Mouse (Mus musculus) layer of hippocampus, postnatal 10 days (tissue): Measurements from ENCODE around the gene Atxn7l1. TPM values are rescaled to one million over a fixed set of nuclear protein-coding genes. Genes with fewer than 3 reads are reported as not detected.

Experiments used
- DNase-seq, 2 experiments: peaks; one replicate each; pipeline ENCODE4 v3.0.0; 2021; ENCODE audit warnings: low spot score in 2 of 2
- long read RNA-seq: library from polyadenylated mRNA; stranded (forward); transcript quantifications from one replicate; pipeline ENCODE4 v2.0.0, GENCODE M21; 2023
- total RNA-seq, 2 experiments: library from RNA; stranded (reverse); gene quantifications; 2 replicates each; pipeline ENCODE4 v1.2.3; 2021

Gene Atxn7l1
- total RNA-seq = 10 to 100 TPM; 46.1 to 49.8 TPM
- long read RNA-seq, transcript Atxn7l1-203 (4 exons, 1,675 nt) = major isoform, 15 of 21 reads
- long read RNA-seq, partial matches to known transcripts = 3 of 21 reads
- long read RNA-seq, other reads (novel, unspliced or antisense) = 1 of 21 reads

- DNase-seq = peak; percentile 94 to 95
Measured at GRCm38 (mm10) chr12:33147497-33148267, at the start of gene Atxn7l1. Gene Atxn7l1 (plus strand): TSS chr12:33147693.

DNA sequence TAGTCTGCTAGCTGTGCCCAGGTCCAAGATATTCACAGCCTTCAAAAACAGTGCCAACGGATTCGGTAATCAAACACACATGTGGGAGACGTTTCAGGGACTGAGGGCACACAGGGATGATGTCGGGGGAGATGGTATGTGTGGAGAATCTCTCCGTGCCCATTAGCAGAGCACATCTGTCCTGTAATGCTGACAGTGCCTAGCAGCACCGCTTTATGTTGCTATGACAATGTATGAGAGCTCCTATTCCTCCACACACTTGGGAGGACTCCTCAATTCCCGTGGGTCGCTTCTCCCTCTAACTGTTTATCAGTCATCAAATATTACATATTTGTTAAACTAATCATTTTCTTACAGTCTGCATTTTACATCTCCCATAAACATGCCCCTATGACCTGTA lies 45.9 kb upstream of the Atxn7l1 start:
- no peak for DNase-seq

GRCm38 (mm10) chr12:33102342-33103115 lies 45.0 kb upstream of the Atxn7l1 start:
- DNase-seq = no peak

DNA sequence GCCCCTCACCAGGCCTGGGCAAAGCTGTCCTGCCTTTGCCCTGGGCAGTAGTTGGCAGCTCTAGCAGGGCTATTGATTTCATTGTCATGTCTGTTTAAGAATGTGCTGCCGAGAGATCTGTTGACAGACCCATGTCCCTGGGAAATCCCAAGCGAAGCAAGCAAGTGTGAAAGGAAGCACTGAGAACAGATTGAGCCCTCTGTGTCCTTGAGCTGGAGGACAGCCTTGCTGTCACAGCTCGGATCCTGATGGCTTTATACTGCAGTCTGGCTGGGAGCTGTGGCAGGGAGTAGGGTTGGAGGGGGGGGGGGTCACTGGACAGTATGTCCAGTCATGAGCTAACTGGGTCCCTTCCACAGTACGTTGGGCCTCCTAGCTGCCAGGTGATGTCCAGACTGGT lies 41.8 kb upstream of the Atxn7l1 start:
- no peak for DNase-seq

- DNase-seq = peak in 1 of 2 experiments; percentile 43
Measured at GRCm38 (mm10) chr12:33106438-33107167, 40.9 kb upstream of the Atxn7l1 start.

DNA sequence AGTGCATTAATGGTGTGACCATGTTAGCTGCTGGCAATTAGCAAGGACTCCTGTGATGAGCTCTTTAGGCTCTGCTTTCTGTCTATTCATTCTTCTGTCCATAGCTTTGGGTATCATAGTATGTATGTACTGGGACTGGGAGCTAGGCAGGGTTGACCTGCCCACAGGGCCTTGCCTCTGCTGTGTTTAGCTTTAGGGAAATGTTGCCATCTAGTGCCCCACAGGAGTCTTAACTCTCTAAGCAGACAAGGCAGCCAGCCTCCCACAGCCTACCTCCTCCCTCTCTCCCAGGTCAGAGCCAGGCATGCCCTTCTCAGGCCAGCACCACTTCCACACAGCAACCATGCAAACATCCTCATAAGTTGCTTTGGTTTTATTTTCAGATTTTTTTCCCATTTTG lies 38.0 kb upstream of the Atxn7l1 start:
- peak in 1 of 2 experiments; percentile 47 for DNase-seq

DNA sequence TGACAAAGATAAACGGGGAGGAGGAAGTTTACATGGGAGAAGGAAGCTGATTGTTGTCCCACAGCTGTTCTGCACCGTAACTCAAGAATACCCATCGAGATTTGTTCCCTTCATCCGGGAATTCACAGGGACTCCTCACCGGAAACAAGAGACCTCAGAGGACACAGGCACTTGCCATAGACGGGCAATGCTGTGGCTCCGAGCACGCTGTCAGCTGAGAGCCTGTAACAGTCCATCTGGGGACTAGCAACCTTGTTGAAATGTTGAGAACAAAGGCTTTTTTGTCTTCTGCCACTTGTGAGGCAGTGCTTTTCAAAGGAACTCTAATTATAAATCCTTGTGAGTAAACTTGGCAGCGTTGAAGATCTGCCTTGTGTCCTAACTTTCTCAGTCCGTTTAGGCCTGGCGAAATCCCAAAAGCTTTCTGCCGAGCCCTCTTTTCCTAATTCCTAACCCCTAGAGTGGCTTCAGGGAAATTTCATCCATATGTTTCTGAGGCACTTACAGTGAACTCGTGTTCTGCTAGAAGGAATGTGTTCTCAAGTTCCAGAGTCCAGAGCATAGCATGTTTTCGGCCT lies 36.5 kb upstream of the Atxn7l1 start:
- peak; percentile 40 to 58 for DNase-seq

DNA sequence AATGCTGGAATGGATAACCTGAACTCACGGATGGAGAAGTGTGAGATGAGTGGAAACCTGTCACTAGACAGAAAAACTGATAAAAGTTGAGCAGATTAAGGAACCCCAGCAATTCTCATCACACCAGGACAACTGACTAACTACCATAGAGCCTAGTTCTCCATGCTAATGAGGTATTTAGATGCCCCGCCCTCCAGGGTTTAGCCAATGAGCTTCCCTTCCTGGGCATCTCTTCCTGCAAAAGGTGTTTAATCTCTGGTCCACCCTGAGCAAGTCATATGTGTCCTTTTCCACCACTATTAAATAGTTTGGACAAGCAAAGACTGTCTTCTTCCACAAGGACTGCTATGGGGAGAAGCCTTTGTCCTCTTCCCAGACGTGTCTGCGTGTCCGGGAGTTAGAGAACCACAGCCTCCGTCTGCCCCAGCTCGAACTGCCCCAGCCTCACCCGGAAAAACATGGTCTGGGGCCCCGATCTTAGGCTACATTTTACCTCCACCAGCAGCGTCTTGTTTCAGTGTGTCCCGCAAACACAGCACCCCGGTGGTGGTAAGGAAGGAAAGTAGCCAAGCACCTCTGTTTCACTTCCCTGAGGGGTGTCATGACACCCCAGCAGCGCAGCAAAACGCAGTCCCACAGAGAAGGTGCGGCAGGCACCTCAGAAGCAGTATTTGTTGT lies 28.7 kb upstream of the Atxn7l1 start:
- no peak for DNase-seq

DNA sequence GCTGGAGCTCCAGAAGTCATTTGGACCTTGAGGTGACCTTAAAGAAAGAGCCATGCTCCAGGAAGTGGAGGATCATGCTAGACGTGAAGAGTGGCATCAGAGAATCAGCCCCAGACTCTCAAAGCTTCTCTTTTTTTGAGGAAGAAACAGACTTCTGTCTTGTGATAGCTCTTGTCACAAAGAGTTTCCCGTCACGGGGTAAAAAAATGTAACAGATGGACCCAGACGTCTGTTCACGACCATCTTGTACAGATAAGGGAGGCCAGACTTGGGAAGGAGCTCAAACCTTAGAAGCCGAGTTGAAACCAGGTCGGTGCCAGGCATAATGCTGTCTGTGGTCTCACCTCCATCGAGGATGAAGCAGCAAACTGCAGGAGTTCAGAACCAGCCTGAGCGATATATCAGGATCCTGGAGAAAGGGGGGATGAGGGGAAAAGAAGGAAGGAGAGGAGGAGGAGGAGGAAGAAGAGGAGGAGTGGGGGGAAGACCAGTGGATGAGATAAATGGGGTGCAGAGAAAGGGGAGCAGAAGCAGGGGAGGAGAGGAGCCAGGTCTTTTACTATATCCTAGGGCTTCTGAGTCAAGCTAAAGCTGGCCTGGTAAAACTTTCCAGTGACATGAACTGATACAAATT lies 21.8 kb upstream of the Atxn7l1 start:
- DNase-seq = no peak

- no peak for DNase-seq
Measured at GRCm38 (mm10) chr12:33126243-33126642, 21.2 kb upstream of the Atxn7l1 start.

DNA sequence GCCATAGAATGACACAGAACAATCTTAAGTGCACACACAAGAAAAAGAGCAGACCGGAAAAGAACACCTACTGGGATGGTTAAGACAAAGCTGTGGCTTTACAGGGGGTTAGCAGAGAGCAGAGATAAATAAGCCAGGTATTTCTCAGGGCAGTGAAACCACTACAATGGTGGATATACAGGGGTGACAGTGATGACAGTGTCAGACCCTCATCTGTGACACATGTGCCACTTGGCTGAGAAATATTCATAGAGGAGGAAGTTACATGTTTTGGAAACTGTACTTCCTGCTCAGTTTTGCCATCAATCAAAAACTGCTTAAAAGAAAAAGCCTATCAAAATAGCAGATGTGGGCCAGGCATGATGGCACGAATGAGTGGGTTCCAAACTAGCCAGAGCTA lies 19.4 kb upstream of the Atxn7l1 start:
- DNase-seq = no peak

DNA sequence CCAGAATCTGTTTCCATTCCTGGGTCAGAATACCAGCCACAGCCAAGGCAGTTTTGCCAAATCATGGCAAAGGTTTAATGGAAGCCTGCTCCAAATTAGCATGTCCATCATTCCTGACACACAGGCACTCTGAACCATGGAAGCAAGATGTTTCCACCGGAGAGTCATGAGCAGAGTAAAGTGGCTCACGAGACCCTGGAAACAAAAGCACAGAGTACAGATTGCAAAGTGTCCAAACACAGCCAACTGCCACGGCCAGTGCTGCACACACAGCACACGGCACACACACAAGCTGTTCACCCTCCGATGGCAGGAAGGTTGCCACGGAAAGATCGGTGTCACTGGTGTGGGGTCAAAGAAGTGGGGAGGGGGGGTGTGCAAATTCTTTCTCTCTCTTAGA lies 18.8 kb upstream of the Atxn7l1 start:
- DNase-seq = no peak

DNA sequence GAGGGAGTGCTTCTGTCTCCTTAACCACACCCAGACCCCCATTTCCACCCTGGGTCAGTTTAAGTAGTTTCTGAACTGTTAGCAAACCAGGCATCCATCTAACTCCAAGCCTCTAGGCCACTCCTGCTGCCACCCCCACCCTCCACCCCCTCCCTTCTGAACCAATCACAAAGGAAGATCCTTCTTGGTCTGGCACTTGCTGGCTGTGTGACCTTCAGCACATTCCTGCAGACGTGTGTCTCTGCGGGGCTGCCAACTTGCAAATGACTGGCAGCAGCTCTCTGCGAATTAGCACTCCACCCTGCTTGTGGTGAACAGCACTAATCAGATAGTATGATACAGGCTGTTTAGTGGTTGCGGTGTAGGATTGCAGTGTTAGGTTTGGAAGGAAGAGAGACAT lies 18.1 kb upstream of the Atxn7l1 start:
- peak; percentile 43 to 57 for DNase-seq

- DNase-seq = peak; percentile 54 to 65
Measured at GRCm38 (mm10) chr12:33130401-33130800, 17.1 kb upstream of the Atxn7l1 start.

DNA sequence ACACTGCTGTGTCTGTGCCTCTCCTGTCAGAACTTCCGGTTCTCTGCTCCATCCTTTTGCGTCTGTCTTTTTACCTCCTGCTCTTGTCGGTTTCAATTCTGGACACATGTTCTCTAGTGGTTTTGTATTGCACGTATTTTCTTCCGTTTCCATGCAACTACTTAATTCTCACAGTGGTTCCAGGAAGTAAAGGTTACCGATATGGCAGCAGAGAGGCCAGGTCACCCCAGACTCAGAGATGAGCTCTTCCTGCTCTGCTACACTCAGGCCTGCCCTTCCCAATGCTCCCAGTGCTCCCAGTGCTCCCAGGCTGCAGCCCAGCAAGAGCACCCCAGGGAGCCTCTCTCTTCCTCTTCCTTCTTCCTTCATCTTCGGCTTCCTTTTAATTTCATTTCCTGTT lies 15.7 kb upstream of the Atxn7l1 start:
- DNase-seq = no peak

- DNase-seq = no peak
Measured at GRCm38 (mm10) chr12:33137857-33138256, 9.6 kb upstream of the Atxn7l1 start.

GRCm38 (mm10) chr12:33139083-33139482 lies 8.4 kb upstream of the Atxn7l1 start:
- no peak for DNase-seq

- DNase-seq = no peak
Measured at GRCm38 (mm10) chr12:33144456-33144855, 3.0 kb upstream of the Atxn7l1 start.

DNA sequence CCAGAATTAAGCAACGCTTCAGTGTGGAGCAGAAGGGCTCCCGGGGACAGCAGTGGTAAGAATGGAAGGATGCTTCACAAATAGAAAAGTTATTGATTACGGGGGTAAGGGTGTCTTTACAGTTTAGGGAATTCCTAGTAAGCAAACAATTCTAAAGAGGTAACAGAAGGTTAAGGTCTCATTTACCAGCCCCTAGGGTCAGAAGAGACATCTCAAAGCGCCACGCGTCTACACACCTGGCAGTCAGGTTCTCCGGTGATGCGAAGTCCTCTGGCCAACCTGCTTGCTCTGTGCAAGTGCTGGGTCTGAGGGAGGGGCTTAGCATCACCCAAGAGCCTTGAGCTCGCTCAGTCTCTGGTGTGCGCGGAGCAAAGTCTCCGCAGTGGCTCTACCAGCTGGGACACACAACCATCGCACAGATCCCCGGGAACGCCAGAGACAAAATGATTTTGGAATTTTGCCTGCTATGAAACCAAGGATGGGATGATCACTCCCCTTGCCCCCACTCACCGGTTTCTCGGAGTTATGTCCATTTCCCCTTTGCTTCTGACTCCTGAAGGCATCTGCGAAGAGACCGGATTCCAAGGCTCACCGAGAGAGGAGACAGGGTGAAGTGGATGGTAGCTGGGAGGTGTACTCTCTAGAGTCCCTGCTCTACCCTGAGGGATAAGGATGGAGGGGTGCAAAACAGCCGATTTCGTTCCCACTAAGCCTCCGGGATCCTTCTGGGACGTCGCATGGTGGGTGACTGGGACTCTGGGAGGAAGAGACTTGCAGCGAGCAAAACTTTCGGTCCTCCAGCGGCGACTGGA lies 665 bp upstream of the Atxn7l1 start:
- no peak for DNase-seq
